Mouse (Mus musculus): Measurements from ENCODE around the gene Kif1c. TPM values are rescaled to one million over a fixed set of nuclear protein-coding genes. Genes with fewer than 3 reads are reported as not detected.

The Kif1c gene
- polyA plus RNA-seq, 1 experiment from 2014 or later: 4.9 TPM

- ATAC-seq (ENCODE audit: low FRiP score) (no peak), DNase-seq (ENCODE audit: low spot score) (no peak)
- Histone ChIP-seq H3K36me3 (replicated peaks; ENCODE audit: control insufficient read depth, insufficient read depth) (peaks cover 29% of the 10 kb centered on the region), H3K4me3 (replicated peaks; ENCODE audit: low read length) (peak overlapping the region; percentile 100), H3K27ac (peak overlapping the region; percentile 96), H3K9ac (peak overlapping the region; percentile 100), H3K9me3 (ENCODE audit: control insufficient read depth, low read length) (no peaks in the 10 kb centered on the region), H3K27me3 (ENCODE audit: control insufficient read depth, insufficient read depth, low read length) (no peaks in the 10 kb centered on the region), H3K4me1 (replicated peaks; ENCODE audit: control insufficient read depth, insufficient read depth, low read length) (peaks cover 29% of the 10 kb centered on the region), H3K4me2 (replicated peaks) (peak overlapping the region; percentile 92)
- under 1% methylated on average over 59 of the region's 61 CpGs for WGBS
Observed at GRCm38 (mm10) chr11:70655571-70656455, 44.5 kb upstream of the Kif1c start.

GRCm38 (mm10) chr11:70656456-70656927 lies 43.9 kb upstream of the Kif1c start:
- DNase-seq (ENCODE audit: low spot score) (no peak), ATAC-seq (ENCODE audit: low FRiP score) (no peak)
- Histone ChIP-seq H3K4me3 (replicated peaks; ENCODE audit: low read length) (peak overlapping the region; percentile 100), H3K9me3 (ENCODE audit: control insufficient read depth, low read length) (no peaks in the 10 kb centered on the region), H3K36me3 (replicated peaks; ENCODE audit: control insufficient read depth, insufficient read depth) (peaks cover 26% of the 10 kb centered on the region), H3K4me1 (replicated peaks; ENCODE audit: control insufficient read depth, insufficient read depth, low read length) (peaks cover 29% of the 10 kb centered on the region), H3K4me2 (replicated peaks) (peak overlapping the region; percentile 92), H3K9ac (peak overlapping the region; percentile 100), H3K27me3 (ENCODE audit: control insufficient read depth, insufficient read depth, low read length) (no peaks in the 10 kb centered on the region), H3K27ac (0 out of 2 replicates have a peak overlapping the region, but pooled peaks have one; percentile 96)
- 5% methylated on average over 16 of the region's 16 CpGs for WGBS

- WGBS: 4% methylated on average over 3 of the region's 3 CpGs
- Histone ChIP-seq H3K4me1 (replicated peaks; ENCODE audit: control insufficient read depth, insufficient read depth, low read length) (peaks cover 29% of the 10 kb centered on the region), H3K4me3 (replicated peaks; ENCODE audit: low read length) (peak within 1 kb of the TSS; percentile 100), H3K9ac (peak within 1 kb of the TSS; percentile 100), H3K27me3 (ENCODE audit: control insufficient read depth, insufficient read depth, low read length) (no peaks in the 10 kb centered on the region), H3K9me3 (ENCODE audit: control insufficient read depth, low read length) (no peaks in the 10 kb centered on the region), H3K27ac (peak within 1 kb of the TSS; percentile 96; the same call in 1 of the 2 replicates), H3K4me2 (replicated peaks) (peak within 1 kb of the TSS; percentile 92), H3K36me3 (replicated peaks; ENCODE audit: control insufficient read depth, insufficient read depth) (peaks cover 25% of the 10 kb centered on the region)
- ATAC-seq (ENCODE audit: low FRiP score): no peak
- no peak for DNase-seq (ENCODE audit: low spot score)
Observed at GRCm38 (mm10) chr11:70656964-70657363, 43.4 kb upstream of the Kif1c start, which contains the start of gene Eno3. Gene Eno3 (plus strand): TSS chr11:70657202.

GRCm38 (mm10) chr11:70657573-70657972 lies 42.8 kb upstream of the Kif1c start:
- Histone ChIP-seq H3K27ac (no peak overlapping the region), H3K4me1 (replicated peaks; ENCODE audit: control insufficient read depth, insufficient read depth, low read length) (peaks cover 26% of the 10 kb centered on the region), H3K9ac (no peak overlapping the region), H3K9me3 (ENCODE audit: control insufficient read depth, low read length) (no peaks in the 10 kb centered on the region), H3K27me3 (ENCODE audit: control insufficient read depth, insufficient read depth, low read length) (no peaks in the 10 kb centered on the region), H3K4me3 (replicated peaks; ENCODE audit: low read length) (no peak overlapping the region), H3K36me3 (replicated peaks; ENCODE audit: control insufficient read depth, insufficient read depth) (peaks cover 25% of the 10 kb centered on the region), H3K4me2 (replicated peaks) (no peak overlapping the region)
- WGBS: 59% methylated on average over 6 of the region's 6 CpGs
- ATAC-seq (ENCODE audit: low FRiP score) (no peak), DNase-seq (ENCODE audit: low spot score) (no peak)

GRCm38 (mm10) chr11:70657991-70658390 lies 42.4 kb upstream of the Kif1c start:
- H3K9me3 ChIP-seq (ENCODE audit: control insufficient read depth, low read length): no peaks in the 10 kb centered on the region
- H3K4me1 ChIP-seq (replicated peaks; ENCODE audit: control insufficient read depth, insufficient read depth, low read length): peaks cover 22% of the 10 kb centered on the region
- no peak overlapping the region for H3K4me3 ChIP-seq (replicated peaks; ENCODE audit: low read length)
- ATAC-seq (ENCODE audit: low FRiP score): no peak
- H3K9ac ChIP-seq: no peak overlapping the region
- H3K4me2 ChIP-seq (replicated peaks): no peak overlapping the region
- no peak for DNase-seq (ENCODE audit: low spot score)
- peaks cover 25% of the 10 kb centered on the region for H3K36me3 ChIP-seq (replicated peaks; ENCODE audit: control insufficient read depth, insufficient read depth)
- no peak overlapping the region for H3K27ac ChIP-seq
- 60% methylated on average over 9 of the region's 9 CpGs for WGBS
- H3K27me3 ChIP-seq (ENCODE audit: control insufficient read depth, insufficient read depth, low read length): no peaks in the 10 kb centered on the region

- Histone ChIP-seq H3K36me3 (replicated peaks; ENCODE audit: control insufficient read depth, insufficient read depth) (peaks cover 31% of the 10 kb centered on the region), H3K9me3 (ENCODE audit: control insufficient read depth, low read length) (no peaks in the 10 kb centered on the region), H3K9ac (no peak overlapping the region), H3K4me2 (replicated peaks) (no peak overlapping the region), H3K4me1 (replicated peaks; ENCODE audit: control insufficient read depth, insufficient read depth, low read length) (peaks cover 19% of the 10 kb centered on the region), H3K27me3 (ENCODE audit: control insufficient read depth, insufficient read depth, low read length) (no peaks in the 10 kb centered on the region), H3K4me3 (replicated peaks; ENCODE audit: low read length) (no peak overlapping the region), H3K27ac (no peak overlapping the region)
- ATAC-seq (ENCODE audit: low FRiP score) (no peak), DNase-seq (ENCODE audit: low spot score) (no peak)
- 90% methylated on average over 5 of the region's 5 CpGs for WGBS
Observed at GRCm38 (mm10) chr11:70658521-70658920, 41.8 kb upstream of the Kif1c start.

- Histone ChIP-seq H3K27ac (no peak overlapping the region), H3K4me2 (replicated peaks) (no peak overlapping the region), H3K9me3 (ENCODE audit: control insufficient read depth, low read length) (no peaks in the 10 kb centered on the region), H3K36me3 (replicated peaks; ENCODE audit: control insufficient read depth, insufficient read depth) (peaks cover 35% of the 10 kb centered on the region), H3K4me3 (replicated peaks; ENCODE audit: low read length) (no peak overlapping the region), H3K27me3 (ENCODE audit: control insufficient read depth, insufficient read depth, low read length) (no peaks in the 10 kb centered on the region), H3K9ac (no peak overlapping the region), H3K4me1 (replicated peaks; ENCODE audit: control insufficient read depth, insufficient read depth, low read length) (peaks cover 19% of the 10 kb centered on the region)
- ATAC-seq (ENCODE audit: low FRiP score): no peak
- 78% methylated on average over 8 of the region's 8 CpGs for whole genome bisulfite sequencing
- DNase-seq (ENCODE audit: low spot score): no peak
Observed at GRCm38 (mm10) chr11:70658942-70659341, 41.4 kb upstream of the Kif1c start.

- 85% methylated on average over 8 of the region's 8 CpGs for WGBS
- peaks cover 48% of the 10 kb centered on the region for H3K36me3 ChIP-seq (replicated peaks; ENCODE audit: control insufficient read depth, insufficient read depth)
- no peak overlapping the region for H3K27ac ChIP-seq
- no peak overlapping the region for H3K9ac ChIP-seq
- no peak overlapping the region for H3K4me2 ChIP-seq (replicated peaks)
- no peak for ATAC-seq (ENCODE audit: low FRiP score)
- H3K9me3 ChIP-seq (ENCODE audit: control insufficient read depth, low read length): no peaks in the 10 kb centered on the region
- DNase-seq (ENCODE audit: low spot score): no peak
- no peaks in the 10 kb centered on the region for H3K27me3 ChIP-seq (ENCODE audit: control insufficient read depth, insufficient read depth, low read length)
- no peak overlapping the region for H3K4me3 ChIP-seq (replicated peaks; ENCODE audit: low read length)
- peaks cover 15% of the 10 kb centered on the region for H3K4me1 ChIP-seq (replicated peaks; ENCODE audit: control insufficient read depth, insufficient read depth, low read length)
Observed at GRCm38 (mm10) chr11:70660571-70660970, 39.8 kb upstream of the Kif1c start.

- 94% methylated on average over 8 of the region's 8 CpGs for WGBS
- H3K9me3 ChIP-seq (ENCODE audit: control insufficient read depth, low read length): no peaks in the 10 kb centered on the region
- H3K27me3 ChIP-seq (ENCODE audit: control insufficient read depth, insufficient read depth, low read length): no peaks in the 10 kb centered on the region
- H3K4me2 ChIP-seq (replicated peaks): no peak overlapping the region
- H3K4me1 ChIP-seq (replicated peaks; ENCODE audit: control insufficient read depth, insufficient read depth, low read length): peaks cover 6% of the 10 kb centered on the region
- H3K36me3 ChIP-seq (replicated peaks; ENCODE audit: control insufficient read depth, insufficient read depth): peaks cover 54% of the 10 kb centered on the region
- DNase-seq (ENCODE audit: low spot score) (no peak), ATAC-seq (ENCODE audit: low FRiP score) (no peak)
- H3K4me3 ChIP-seq (replicated peaks; ENCODE audit: low read length): no peak overlapping the region
- H3K9ac ChIP-seq: no peak overlapping the region
- H3K27ac ChIP-seq: no peak overlapping the region
Observed at GRCm38 (mm10) chr11:70663101-70663500, 37.2 kb upstream of the Kif1c start.

All from hindbrain, embryonic 14.5 days (tissue).